Mouse (Mus musculus): Measurements from ENCODE around the gene Aplp1. TPM values are rescaled to one million over a fixed set of nuclear protein-coding genes. Genes with fewer than 3 reads are reported as not detected.
"Not testable (repeated sequence)": the region's sequence is repeated elsewhere in the genome, so short reads cannot be mapped to it uniquely, and the experiment has no call there.

Gene Aplp1
- 41.6 and 43.4 TPM in 2 replicates for polyA plus RNA-seq (2016; fragmentation: Nextera tagmentation; extraction: Ambion mirVana)

DNA sequence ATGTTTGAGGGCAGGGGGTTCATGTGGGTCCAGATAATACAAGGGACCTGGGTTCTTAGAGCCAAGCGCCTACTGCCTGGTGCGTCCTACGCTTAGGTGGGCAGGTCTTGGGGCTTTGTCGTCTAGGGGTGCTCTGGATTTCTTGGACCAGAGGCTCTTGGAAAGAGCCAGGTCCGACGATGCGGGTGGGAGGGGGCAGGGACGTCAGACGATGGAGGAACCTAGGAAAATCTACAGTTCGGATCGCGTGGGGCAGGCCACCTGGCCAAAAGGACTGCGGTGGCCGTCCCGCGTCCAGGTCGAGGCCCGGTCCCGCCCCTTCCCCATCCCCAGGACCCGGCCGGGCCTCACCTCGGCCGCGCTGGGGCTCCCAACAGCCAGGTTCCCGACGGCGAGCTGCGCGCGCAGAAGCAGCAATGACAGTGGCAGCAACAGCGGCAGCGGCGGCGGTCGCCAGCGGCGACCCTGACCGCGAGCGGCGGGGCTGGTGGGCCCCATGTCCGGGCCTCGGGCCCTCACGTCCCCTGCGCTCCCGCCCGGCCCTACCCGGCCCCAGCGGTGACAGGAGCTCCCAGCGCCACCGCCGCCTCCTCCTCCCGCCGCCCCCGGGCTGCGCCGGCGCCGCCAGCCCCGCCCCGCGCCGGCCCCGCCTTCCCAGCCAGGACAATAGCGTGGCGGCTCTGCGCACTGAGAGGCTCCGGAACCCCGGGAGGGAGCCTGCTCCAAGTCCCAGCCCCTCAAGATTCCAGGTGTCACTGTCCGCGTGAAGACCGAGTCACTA, at the start of gene Aplp1:
Gene Aplp1, minus strand, starts transcription at position 565 of the 781 bp plus-strand sequence.
- WGBS, result under 1% methylated on average over 68 of the region's 72 CpGs
- Histone ChIP-seq H3K9me3 (replicated peaks) (no peaks in the 10 kb centered on the region), H3K4me1 (replicated peaks) (peaks cover 13% of the 10 kb centered on the region), H3K9ac (peak within 1 kb of the TSS; percentile 73), H3K4me2 (peak within 1 kb of the TSS; percentile 87), H3K27ac (ENCODE audit: poor library complexity, severe bottlenecking) (no peak within 1 kb of the TSS), H3K27me3 (replicated peaks) (peaks cover 67% of the 10 kb centered on the region), H3K4me3 (peak within 1 kb of the TSS; percentile 61), H3K36me3 (no peaks in the 10 kb centered on the region)
- ATAC-seq (ENCODE audit: insufficient number of reproducible peaks, low FRiP score), result peak; percentile 79

DNA sequence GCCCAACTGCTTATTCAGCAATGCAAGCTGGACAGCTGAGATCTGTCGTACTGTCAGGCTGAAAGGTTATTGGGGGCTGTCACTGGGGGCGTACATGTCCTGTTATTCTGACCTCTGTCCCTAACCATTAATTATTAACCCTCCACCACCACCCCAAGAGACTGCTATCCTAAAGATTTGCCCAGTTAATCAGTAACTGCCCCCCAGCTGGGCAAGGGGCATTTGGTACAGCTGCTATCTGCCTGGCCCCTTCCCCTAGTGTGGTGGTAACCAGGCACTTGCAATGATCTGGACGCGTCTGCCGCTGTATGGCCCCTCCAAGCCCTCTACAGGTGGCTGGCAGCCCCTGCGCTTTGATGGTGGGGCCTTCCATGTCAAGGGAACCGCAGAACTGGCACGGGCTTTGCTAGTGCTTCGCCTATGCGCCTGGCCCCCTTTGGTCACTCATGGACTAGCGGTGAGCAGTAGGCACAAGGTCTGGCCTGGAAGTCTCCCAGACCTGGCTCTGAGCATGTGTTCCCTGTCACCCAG, 48.1 kb upstream of the Aplp1 start, which contains the start of gene Prodh2:
Gene Prodh2, plus strand, starts transcription at position 222 of the 531 bp plus-strand sequence.
- Histone ChIP-seq H3K36me3 (no peaks in the 10 kb centered on the region), H3K27ac (ENCODE audit: poor library complexity, severe bottlenecking) (no peak within 1 kb of the TSS), H3K4me1 (replicated peaks) (no peaks in the 10 kb centered on the region), H3K4me2 (no peak within 1 kb of the TSS), H3K9ac (no peak within 1 kb of the TSS), H3K9me3 (replicated peaks) (no peaks in the 10 kb centered on the region), H3K4me3 (no peak within 1 kb of the TSS), H3K27me3 (replicated peaks) (peaks cover 44% of the 10 kb centered on the region)
- 54% methylated on average over 11 of the region's 11 CpGs for WGBS
- ATAC-seq (ENCODE audit: insufficient number of reproducible peaks, low FRiP score), result no peak

DNA sequence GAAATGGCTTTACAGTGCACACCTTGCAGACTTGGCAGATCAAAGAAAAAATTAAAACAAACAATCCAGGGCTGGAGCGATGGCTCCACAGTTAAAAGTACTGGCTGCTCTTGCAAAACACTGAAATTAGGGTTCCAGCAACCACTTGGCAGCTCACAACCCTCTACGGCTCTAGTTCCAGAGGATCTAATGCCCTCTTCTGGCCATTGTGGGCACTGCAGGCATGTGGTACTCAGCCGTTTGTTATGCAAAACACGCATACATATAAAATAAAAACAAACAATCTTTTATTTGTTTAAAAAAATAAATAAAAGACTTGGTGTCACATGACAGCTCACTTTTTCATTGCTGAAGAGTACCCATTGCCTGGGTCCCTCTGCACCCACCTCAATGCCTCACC, 47.4 kb upstream of the Aplp1 start:
- H3K27ac ChIP-seq (ENCODE audit: poor library complexity, severe bottlenecking), result no peak overlapping the region
- H3K4me1 ChIP-seq (replicated peaks), result no peaks in the 10 kb centered on the region
- H3K9me3 ChIP-seq (replicated peaks), result no peaks in the 10 kb centered on the region
- no peak for ATAC-seq (ENCODE audit: insufficient number of reproducible peaks, low FRiP score)
- H3K9ac ChIP-seq, result no peak overlapping the region
- 20% methylated on average over 4 of the region's 4 CpGs for WGBS
- no peak overlapping the region for H3K4me3 ChIP-seq
- no peak overlapping the region for H3K4me2 ChIP-seq
- no peaks in the 10 kb centered on the region for H3K36me3 ChIP-seq
- peaks cover 44% of the 10 kb centered on the region for H3K27me3 ChIP-seq (replicated peaks)

DNA sequence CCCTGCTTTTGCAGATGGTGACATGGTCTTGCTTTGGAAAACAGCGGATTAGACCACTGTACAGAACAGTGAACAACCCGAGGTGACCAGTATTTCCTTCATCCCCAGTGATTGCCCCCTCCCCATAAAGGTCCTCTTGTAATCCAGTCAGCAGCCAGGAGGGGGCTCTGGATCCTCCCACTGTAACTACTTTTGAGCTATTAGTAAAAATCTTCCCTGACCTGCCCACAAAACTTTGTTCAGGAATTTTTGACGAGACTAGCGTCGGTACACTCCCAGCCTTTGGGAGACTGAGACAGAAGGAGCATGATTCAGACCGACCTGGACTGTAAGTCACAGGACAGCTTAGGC, 45.6 kb upstream of the Aplp1 start:
- no peaks in the 10 kb centered on the region for H3K9me3 ChIP-seq (replicated peaks)
- no peak overlapping the region for H3K27ac ChIP-seq (ENCODE audit: poor library complexity, severe bottlenecking)
- H3K4me1 ChIP-seq (replicated peaks), result no peaks in the 10 kb centered on the region
- H3K27me3 ChIP-seq (replicated peaks), result peaks cover 40% of the 10 kb centered on the region
- ATAC-seq (ENCODE audit: insufficient number of reproducible peaks, low FRiP score), result no peak
- 15% methylated on average over 6 of the region's 6 CpGs for WGBS
- H3K9ac ChIP-seq, result no peak overlapping the region
- H3K36me3 ChIP-seq, result no peaks in the 10 kb centered on the region
- no peak overlapping the region for H3K4me3 ChIP-seq
- no peak overlapping the region for H3K4me2 ChIP-seq

DNA sequence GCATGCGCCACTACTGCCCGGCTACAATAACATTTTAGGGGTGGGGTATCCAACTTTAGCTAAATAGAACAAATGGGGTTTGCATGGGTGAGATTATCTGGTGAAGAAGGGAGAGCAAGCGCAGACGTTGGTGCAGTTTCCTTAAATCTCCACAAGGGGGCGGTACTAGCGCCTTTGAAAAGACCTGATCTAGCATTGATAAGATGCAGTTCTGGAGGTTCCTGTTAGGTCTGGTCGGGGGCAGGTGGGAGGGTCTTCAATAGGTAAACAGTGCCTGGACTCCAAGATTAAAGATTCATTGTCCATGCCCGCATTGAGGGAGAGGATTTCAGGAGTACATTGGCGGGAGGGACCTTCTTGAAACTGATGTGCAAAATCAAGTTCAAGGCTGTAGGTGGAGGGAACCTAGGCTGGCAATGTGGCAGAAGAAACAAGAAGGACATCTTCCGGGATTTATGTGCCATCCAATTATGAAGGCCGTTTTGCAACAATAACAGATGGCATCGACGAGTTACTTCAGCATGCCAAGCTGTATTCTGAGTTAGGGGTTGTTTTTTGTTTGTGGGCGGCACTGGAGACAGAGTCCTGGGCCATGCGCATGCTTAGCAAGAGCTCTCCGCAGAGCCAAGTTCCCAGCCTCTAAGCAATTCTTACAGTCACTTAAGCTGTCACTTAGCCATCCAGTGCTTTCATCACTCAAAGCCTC, 45.1 kb upstream of the Aplp1 start:
- WGBS, result 24% methylated on average over 16 of the region's 16 CpGs

DNA sequence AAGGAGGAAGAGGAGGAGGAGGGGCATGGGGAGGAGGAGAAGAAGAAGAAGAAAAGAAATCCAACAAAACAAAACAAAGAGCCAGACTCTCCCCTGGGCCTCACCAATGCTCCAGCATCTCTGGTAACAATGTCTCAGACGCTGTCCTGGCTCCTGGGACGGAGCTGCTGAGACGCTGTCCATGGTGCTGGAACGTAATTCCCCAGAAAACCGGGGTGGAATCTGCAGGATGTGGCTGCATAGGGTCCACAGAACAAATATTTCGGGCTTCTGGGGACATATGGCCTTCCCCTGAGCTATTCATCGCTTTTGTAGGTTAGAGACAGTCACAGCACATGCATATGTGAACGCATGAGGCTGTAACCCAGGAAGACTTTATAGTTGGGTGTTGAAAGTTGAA, 38.9 kb upstream of the Aplp1 start:
- H3K36me3 ChIP-seq, result no peaks in the 10 kb centered on the region
- H3K4me1 ChIP-seq (replicated peaks), result 0 out of 2 replicates have a peak, but pooled peaks cover 4% of the 10 kb centered on the region
- no peaks in the 10 kb centered on the region for H3K9me3 ChIP-seq (replicated peaks)
- H3K4me3 ChIP-seq, result no peak overlapping the region
- 16% methylated on average over 8 of the region's 8 CpGs for WGBS
- no peak overlapping the region for H3K9ac ChIP-seq
- H3K27me3 ChIP-seq (replicated peaks), result peaks cover 40% of the 10 kb centered on the region
- H3K27ac ChIP-seq (ENCODE audit: poor library complexity, severe bottlenecking), result no peak overlapping the region
- no peak overlapping the region for H3K4me2 ChIP-seq
- ATAC-seq (ENCODE audit: insufficient number of reproducible peaks, low FRiP score), result no peak

More for the DNA sequence above, 45.1 kb upstream of the Aplp1 start:
- Histone ChIP-seq H3K36me3 (no peaks in the 10 kb centered on the region), H3K27ac (ENCODE audit: poor library complexity, severe bottlenecking) (no peak overlapping the region), H3K4me3 (no peak overlapping the region), H3K4me1 (replicated peaks) (no peaks in the 10 kb centered on the region), H3K9ac (no peak overlapping the region), H3K4me2 (no peak overlapping the region), H3K9me3 (replicated peaks) (no peaks in the 10 kb centered on the region), H3K27me3 (replicated peaks) (peaks cover 40% of the 10 kb centered on the region)
- ATAC-seq (ENCODE audit: insufficient number of reproducible peaks, low FRiP score), result no peak

DNA sequence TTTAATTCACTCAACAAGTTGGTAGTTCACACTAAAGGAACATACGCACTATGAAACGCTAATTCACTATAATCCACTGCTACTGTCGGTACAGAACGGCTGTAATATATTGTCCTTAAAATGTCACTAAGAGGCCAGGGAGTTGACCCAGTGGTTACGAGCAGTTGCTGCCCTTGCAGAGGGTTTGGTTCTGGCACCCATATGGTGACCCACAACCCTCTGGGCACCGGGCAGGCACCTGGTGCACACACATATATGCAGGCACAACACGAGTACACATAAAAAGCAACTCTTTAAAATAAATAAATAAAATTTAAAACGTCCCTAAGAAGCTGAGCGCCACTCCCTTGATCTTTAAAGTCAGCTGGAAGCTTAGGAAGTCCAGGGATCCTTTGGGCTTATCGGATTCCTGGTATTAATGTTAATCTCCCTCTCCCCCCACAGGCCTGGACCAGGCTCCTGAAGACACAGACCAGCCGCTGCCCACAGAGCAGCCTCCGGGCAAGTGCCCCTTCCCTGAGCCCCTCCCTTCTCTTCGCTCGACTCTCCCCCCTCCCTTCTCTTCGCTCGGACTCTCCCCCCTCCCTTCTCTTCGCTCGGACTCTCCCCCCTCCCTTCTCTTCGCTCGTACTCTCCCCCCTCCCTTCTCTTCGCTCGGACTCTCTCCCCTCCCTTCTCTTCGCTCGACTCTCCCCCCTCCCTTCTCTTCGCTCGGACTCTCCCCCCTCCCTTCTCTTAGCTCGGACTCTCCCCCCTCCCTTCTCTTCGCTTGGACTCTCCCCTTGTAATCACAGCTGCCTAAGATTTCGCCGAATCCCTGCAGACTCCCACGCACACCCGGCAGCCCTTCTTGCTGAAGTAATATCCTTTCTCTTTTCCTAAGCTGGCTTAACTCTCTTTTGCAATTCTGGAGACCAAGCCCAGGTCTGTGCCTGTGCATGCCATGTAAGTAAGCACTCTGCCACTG, 32.4 kb upstream of the Aplp1 start:
- H3K4me2 ChIP-seq, result peak overlapping the region; percentile 63
- ATAC-seq (ENCODE audit: insufficient number of reproducible peaks, low FRiP score), result no peak
- peaks cover 4% of the 10 kb centered on the region; the same call in 1 of the 2 replicates for H3K4me1 ChIP-seq (replicated peaks)
- H3K4me3 ChIP-seq, result peak overlapping the region; percentile 31
- H3K9ac ChIP-seq, result no peak overlapping the region
- no peaks in the 10 kb centered on the region for H3K36me3 ChIP-seq
- H3K9me3 ChIP-seq (replicated peaks), result no peaks in the 10 kb centered on the region; the same call in 1 of the 2 replicates
- H3K27me3 ChIP-seq (replicated peaks), result peaks cover 32% of the 10 kb centered on the region
- WGBS, result 9% methylated on average over 31 of the region's 32 CpGs
- H3K27ac ChIP-seq (ENCODE audit: poor library complexity, severe bottlenecking), result no peak overlapping the region

DNA sequence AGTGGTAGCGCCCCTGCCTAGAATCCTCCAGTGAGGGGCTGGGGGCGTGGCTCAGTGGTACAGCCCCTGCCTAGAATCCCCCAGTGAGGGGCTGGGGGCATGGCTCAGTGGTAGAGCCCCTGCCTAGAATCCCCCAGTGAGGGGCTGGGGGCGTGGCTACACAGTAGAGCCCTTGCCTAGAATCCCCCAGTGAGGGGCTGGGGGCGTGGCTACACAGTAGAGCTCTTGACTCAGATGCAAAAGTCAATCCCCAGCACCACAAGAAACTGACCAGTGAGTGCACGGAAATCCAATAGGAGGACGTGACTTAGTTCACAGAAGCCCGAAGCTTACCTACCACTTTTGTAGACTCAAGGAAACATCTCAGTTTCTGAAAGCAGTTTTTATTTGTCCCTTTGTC, 30.8 kb upstream of the Aplp1 start:
- ATAC-seq (ENCODE audit: insufficient number of reproducible peaks, low FRiP score); H3K36me3 ChIP-seq; H3K9ac ChIP-seq; H3K4me1 ChIP-seq (replicated peaks); H3K27ac ChIP-seq (ENCODE audit: poor library complexity, severe bottlenecking); H3K4me2 ChIP-seq; H3K9me3 ChIP-seq (replicated peaks); H3K4me3 ChIP-seq: not testable (repeated sequence)
- H3K27me3 ChIP-seq (replicated peaks), result peaks cover 30% of the 10 kb centered on the region
- WGBS, result 83% methylated on average over 7 of the region's 7 CpGs

DNA sequence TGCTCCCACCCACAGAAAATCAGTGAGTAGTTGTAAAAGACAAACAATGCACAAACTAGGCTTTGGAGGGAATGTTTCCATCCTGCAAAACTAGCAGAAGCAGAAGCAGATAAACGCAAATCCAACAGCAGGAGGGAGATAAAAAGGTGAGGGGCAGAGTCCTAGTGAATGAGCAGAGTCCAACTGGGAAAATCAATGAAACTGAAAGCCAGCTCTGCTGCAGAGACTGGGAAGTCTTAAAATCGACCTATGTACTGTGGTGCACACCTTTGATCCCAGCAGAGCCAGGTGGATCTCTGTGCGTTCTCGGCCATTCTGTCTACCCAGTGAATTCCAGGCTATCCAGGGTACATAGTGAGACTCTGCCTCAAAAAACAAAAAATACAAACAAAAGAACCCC, 29.7 kb upstream of the Aplp1 start:
- H3K27ac ChIP-seq (ENCODE audit: poor library complexity, severe bottlenecking), result no peak overlapping the region
- ATAC-seq (ENCODE audit: insufficient number of reproducible peaks, low FRiP score), result no peak
- 55% methylated on average over 4 of the region's 4 CpGs for WGBS
- no peaks in the 10 kb centered on the region for H3K36me3 ChIP-seq
- H3K4me2 ChIP-seq, result no peak overlapping the region
- no peak overlapping the region for H3K4me3 ChIP-seq
- no peak overlapping the region for H3K9ac ChIP-seq
- peaks cover 33% of the 10 kb centered on the region for H3K27me3 ChIP-seq (replicated peaks)
- H3K4me1 ChIP-seq (replicated peaks), result no peaks in the 10 kb centered on the region; the same call in 1 of the 2 replicates
- H3K9me3 ChIP-seq (replicated peaks), result no peaks in the 10 kb centered on the region; the same call in none of the 2 replicates

DNA sequence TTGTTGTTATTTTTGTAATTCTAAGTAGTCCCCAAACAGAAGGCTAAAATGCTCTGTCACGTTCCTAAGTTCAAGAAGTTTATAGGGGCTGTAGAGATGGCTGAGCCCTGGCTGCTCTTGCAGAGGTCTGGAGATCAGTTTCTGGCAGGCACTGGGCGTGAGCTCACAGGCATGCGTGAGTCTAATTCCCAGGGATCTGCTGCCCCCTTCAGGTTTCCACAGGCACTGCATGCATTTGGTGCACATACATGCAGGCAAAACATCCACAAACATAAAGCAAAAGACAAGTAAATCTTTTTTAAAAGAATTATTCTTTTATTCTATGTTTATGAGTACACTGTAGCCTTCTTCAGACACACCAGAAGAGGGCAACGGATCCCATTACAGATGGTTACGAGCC, 27.1 kb upstream of the Aplp1 start:
- H3K4me2 ChIP-seq, result no peak overlapping the region
- no peak for ATAC-seq (ENCODE audit: insufficient number of reproducible peaks, low FRiP score)
- H3K4me1 ChIP-seq (replicated peaks), result peaks cover 2% of the 10 kb centered on the region
- H3K9me3 ChIP-seq (replicated peaks), result no peaks in the 10 kb centered on the region; the same call in none of the 2 replicates
- peaks cover 31% of the 10 kb centered on the region for H3K27me3 ChIP-seq (replicated peaks)
- no peaks in the 10 kb centered on the region for H3K36me3 ChIP-seq
- no peak overlapping the region for H3K9ac ChIP-seq
- H3K4me3 ChIP-seq, result no peak overlapping the region
- H3K27ac ChIP-seq (ENCODE audit: poor library complexity, severe bottlenecking), result no peak overlapping the region
- 42% methylated on average over 5 of the region's 5 CpGs for WGBS

Data from heart, embryonic 12.5 days (tissue).